Mouse (Mus musculus) urinary bladder, adult 18-20 months (tissue): ENCODE data around the gene Tbcb.
"Not testable (repeated sequence)": the region's sequence is repeated elsewhere in the genome, so short reads cannot be mapped to it uniquely, and the experiment has no call there.

Source experiments
- DNase-seq, 2 experiments: peaks; one replicate each; pipeline ENCODE4 v3.0.0; 2022; ENCODE audit warnings: low spot score in 2 of 2, mixed read lengths in 2 of 2

Gene Tbcb

GRCm38 (mm10) chr7:30194101-30194831 is 37.8 kb downstream of the Tbcb start:
- peak in 1 of 2 experiments; percentile 35 for DNase-seq

- DNase-seq, result peak; percentile 77 to 83
These were observed 38.4 kb downstream of the Tbcb start for GRCm38 (mm10) chr7:30193581-30194100.

GRCm38 (mm10) chr7:30193013-30193412 is 39.1 kb downstream of the Tbcb start:
- DNase-seq, result no peak

DNA sequence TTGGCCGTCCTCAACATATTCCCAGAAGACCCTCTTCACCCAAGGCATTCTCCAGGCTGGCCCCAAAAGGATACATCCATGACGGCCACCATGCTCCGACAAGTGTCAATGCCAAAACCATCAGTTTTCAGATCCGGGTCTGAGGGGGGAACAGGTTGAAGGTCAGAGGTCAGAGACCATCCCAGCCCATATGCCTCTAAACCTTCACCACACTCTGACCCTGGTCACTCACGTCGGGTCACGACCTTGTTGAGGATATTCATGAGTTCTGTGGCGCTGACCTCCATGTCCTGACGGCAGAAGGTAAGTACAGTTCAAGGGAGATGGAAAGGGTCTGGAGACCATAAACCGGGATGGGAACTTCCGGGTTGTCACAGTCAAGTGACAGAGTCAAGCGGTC is 40.0 kb downstream of the Tbcb start:
- no peak for DNase-seq

GRCm38 (mm10) chr7:30189116-30189491 is 43.0 kb downstream of the Tbcb start:
- no peak for DNase-seq

DNA sequence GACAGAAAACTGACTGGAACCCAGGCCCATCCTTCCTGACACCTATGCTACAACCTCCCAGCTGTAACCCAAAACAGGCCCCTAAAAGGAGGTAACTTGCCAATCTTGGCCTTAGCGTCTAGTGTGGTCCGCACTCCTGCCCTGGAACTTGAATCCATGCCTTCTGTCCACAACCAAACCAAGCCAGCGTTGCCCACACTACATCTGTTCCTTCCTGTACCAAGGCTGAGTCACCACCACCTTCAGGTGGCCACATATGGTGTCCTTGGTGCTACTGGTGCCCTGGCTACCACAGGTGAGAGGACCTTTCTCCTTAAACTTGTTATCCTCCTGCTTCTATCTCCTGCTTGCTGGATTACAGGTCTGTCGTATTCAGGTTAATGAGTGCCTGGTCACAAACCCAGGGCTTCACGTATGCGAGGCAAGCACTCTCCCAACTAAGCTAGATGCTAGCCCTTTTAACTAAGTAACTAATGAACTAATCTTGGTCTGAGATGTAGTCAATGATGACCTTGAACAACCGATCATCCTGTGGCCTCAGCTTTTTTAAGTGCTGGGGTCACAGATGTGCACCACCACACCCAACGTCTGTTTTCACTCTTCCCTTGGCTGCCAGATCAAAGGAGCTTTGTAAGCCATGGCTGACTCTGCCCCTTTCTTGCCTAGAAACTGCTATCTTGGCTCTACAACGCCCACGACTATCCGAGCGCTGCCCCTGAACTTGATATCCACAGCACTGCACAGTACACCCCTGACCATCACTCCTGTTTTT is 43.5 kb downstream of the Tbcb start:
- no peak for DNase-seq

GRCm38 (mm10) chr7:30184641-30185348 is 47.3 kb downstream of the Tbcb start:
- DNase-seq, result no peak

DNA sequence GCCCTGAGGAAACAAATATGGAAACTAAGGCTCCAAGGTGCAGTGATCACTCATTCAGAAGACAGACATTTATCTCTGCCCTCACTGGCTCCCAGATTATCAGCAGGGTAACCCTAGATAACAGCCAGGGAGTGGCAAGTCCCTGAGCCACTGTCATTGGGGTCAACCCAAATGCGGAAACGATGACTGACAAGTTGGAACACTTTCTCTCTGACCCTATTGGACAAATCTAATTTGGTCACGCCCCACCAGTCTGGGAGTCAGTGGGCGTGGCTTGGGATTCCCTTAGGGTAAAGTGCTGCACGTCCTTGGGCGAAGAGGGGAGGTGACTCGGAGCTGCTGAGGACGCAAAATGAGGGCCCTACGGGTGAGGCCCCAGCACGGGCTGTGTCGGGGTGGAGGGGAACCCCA is 48.2 kb downstream of the Tbcb start, which contains the start of gene Cox7a1:
Gene Cox7a1 (plus strand): TSS at position 266 of the 411 bp plus-strand sequence.
- peak; percentile 71 to 82 for DNase-seq

- not testable (repeated sequence) for DNase-seq
These were observed 48.9 kb downstream of the Tbcb start for GRCm38 (mm10) chr7:30183189-30183588.

GRCm38 (mm10) chr7:30181929-30182328 is 50.1 kb downstream of the Tbcb start:
- not testable (repeated sequence) for DNase-seq

DNA sequence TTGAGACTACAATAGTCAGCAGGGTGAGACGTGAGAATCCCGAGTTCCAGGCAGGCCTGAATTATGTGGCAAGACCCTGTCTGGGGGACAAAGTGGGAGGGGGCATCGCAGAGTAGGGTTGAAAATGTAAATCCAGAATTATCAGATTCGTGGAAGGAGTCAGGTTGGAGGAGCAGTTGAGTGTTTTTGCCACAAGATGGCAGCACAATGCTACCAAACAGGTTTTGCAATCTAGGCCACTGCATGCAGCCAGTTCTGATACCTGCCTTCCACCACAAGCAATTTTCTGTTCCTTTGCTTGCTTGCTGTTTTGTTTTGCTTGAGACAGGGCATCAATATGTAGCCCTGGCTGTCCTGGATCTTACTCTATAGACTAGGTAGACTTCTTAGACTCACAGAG is 50.8 kb downstream of the Tbcb start:
- peak in 1 of 2 experiments; percentile 50 for DNase-seq

DNA sequence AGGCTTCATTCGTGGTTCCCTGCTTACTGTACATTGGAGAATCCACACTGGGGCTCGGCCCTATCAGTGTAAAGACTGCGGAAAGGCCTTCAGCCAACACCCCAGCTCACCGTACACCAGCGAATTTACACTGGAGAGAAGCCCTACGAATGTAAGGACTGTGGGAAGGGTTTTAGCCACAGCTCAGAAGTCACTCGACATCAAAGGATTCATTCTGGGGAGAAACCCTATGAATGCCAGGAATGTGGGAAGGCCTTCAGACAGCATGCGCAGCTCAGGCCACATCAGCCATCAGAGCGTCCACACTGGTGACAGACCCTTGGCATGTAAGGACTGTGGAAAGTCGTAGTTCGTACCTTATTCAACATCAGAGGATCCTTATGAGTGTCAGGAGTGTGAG is 53.8 kb downstream of the Tbcb start:
- no peak for DNase-seq

GRCm38 (mm10) chr7:30176474-30176873 is 55.6 kb downstream of the Tbcb start:
- DNase-seq, result no peak
